Mouse (Mus musculus) bone marrow, adult 2 months (tissue): ENCODE data around the gene Sp110. TPM values are rescaled to one million over a fixed set of nuclear protein-coding genes. Genes with fewer than 3 reads are reported as not detected.
"Not testable (repeated sequence)": the region's sequence is repeated elsewhere in the genome, so short reads cannot be mapped to it uniquely, and the experiment has no call there.

Source experiments
- H3K27ac ChIP-seq: fragments of 200-500 bp; 2 replicates; pipeline ENCODE4 v1.5.1; 2012; ENCODE audit warnings: low read depth, mild to moderate bottlenecking, control low read depth, inconsistent platforms, low read length; ENCODE audit not compliant: control insufficient read depth, poor library complexity, insufficient read depth
- H3K4me1 ChIP-seq: fragments of 200-500 bp; 2 replicates; pipeline ENCODE4 v1.6.1; 2011; ENCODE audit warnings: low read length; ENCODE audit not compliant: control insufficient read depth, insufficient read depth
- H3K4me3 ChIP-seq: fragments of 200-500 bp; replicated peaks from 2 replicates; pipeline ENCODE3; 2011; ENCODE audit warnings: mild to moderate bottlenecking, low read depth, low read length, control low read depth; ENCODE audit not compliant: control insufficient read depth
- WGBS: fragments of 180-500 bp; shearing (Covaris S2); methylation state at CpG from one replicate; pipeline ENCODE4 v1.1.7; 2018; 5-methylcytosine and 5-hydroxymethylcytosine counted together
- polyA plus RNA-seq: library from polyadenylated mRNA; stranded (reverse); fragments of >200 nt; gene quantifications from 2 replicates; pipeline ENCODE4 v1.2.4, GENCODE M21; 2011; ENCODE audit warnings: low replicate concordance; ENCODE audit not compliant: missing spikeins, insufficient read depth, insufficient read length

Sp110 gene
- polyA plus RNA-seq, 1 experiment = 75.9 TPM

GRCm38 (mm10) chr1:85581518-85581917, 17.1 kb downstream of the Sp110 start:
- 34% methylated on average over 5 of the region's 5 CpGs for WGBS
- not testable (repeated sequence) for H3K27ac ChIP-seq, H3K4me1 ChIP-seq

DNA sequence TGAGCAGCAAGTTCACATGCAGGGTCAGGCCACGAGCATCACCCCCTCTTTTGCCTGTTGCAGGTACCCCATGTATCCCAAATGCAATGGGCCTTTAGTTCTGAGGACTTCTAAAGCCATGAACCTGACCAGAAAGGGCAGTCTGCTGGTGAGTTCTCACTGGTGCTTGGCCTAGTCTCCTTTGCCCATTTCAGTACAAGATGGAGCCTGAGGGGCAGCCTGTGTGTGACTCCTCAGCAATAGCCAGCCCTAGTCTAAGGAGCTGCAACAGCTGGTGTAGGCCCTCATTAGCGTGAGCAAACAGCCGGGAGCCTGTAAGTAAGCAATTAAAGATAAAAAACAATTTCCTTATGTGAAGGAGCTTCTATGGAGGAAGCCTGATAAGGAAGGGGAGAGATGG, 18.0 kb downstream of the Sp110 start:
- not testable (repeated sequence) for H3K4me3 ChIP-seq, H3K4me1 ChIP-seq, H3K27ac ChIP-seq
- WGBS = 70% methylated on average over 3 of the region's 3 CpGs

More at GRCm38 (mm10) chr1:85581518-85581917, 17.1 kb downstream of the Sp110 start:
- not testable (repeated sequence) for H3K4me3 ChIP-seq

DNA sequence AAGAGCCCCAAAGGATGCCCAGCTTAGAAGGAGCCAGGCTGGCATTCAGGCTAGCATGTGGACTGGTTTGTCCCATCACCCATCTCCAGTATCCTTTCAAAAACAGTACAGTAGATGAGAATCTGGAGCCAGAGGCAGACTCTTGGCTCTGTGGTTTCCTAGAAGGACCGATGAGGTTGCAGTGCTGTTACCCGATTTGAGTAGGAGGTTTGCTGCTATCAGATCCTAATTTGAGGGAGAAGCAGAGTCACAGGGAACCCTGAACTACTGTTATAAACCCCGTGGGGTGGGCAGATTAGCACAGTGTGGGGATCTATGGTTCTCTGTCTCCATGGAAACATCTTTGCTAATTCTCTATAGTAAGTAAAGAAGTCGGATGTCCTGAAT, 18.5 kb downstream of the Sp110 start:
- WGBS = 61% methylated on average over 3 of the region's 4 CpGs
- not testable (repeated sequence) for H3K27ac ChIP-seq, H3K4me3 ChIP-seq, H3K4me1 ChIP-seq

DNA sequence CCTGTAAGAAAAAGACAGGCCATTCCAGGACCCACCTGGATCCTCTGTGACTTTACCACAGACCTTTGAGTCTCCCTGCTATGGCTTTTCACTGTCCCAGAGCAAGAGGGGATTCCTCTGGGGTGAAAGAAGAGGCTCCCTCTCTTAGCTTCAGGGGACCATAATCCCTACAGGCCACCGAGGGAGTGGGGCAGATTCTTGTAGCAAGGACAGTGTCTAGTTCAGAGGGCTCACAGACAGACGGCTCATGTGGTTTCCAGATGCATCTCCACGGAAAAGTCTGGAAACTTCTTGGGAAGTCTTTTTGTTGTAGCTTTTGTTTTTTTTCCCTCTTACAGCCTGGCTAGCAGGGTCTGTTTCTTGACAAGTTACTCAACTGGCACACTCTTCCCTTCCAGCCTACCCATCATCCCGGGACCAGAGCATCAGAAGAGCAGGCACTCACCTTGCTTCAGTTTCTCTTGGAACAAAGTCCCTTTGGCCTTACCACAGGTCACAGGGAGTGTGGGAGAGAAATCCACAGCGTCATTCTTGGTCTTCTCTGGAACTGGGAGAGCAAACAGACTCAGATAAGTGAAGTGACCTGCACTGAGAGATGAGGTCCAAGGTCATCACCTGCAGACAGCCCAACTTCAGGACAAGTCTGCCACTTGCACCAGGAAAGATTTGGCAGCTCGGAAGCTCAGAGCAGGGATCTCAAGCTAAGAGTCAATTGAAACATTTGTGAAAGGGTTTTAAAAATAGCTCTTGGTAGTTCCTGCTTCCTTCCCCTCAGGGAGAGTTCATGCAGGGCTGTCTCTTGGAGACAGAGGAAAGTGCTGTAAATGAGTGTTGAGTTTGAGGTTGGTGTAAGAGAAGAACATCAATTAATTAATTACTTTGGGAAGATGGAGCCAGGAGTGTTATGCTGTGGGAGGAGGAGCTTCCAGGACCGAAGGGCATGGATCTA, 19.1 kb downstream of the Sp110 start:
- H3K4me3 ChIP-seq, H3K27ac ChIP-seq, H3K4me1 ChIP-seq: not testable (repeated sequence)
- WGBS = 80% methylated on average over 6 of the region's 7 CpGs

- H3K27ac ChIP-seq, H3K4me3 ChIP-seq, H3K4me1 ChIP-seq: not testable (repeated sequence)
- WGBS = 44% methylated on average over 3 of the region's 3 CpGs
Measured at GRCm38 (mm10) chr1:85578372-85579010, 20.1 kb downstream of the Sp110 start.

DNA sequence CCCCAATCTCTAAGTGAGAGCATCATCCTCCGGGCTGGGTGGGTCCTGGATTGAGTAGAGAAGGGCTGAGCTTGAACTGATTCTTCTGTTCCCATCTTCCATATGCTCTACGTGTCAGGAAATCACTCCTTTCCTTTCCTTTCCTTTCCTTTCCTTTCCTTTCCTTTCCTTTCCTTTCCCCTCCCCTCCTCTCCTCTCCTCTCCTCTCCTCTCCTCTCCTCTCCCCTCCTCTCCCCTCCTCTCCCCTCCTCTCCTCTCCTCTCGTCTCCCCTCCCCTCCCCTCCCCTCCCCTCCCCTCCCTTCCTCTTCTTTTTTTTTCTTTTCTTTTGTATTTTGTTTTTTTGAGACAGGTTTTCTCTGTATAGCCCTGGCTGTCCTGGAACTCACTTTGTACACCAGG, 23.2 kb downstream of the Sp110 start, which contains the start of gene G530012D18Rik:
Gene G530012D18Rik, plus strand, starts transcription at position 301 of the 400 bp plus-strand sequence.
- WGBS = 70% methylated on average over 2 of the region's 3 CpGs
- H3K27ac ChIP-seq, H3K4me1 ChIP-seq, H3K4me3 ChIP-seq: not testable (repeated sequence)

- not testable (repeated sequence) for H3K27ac ChIP-seq, H3K4me1 ChIP-seq, H3K4me3 ChIP-seq
- 69% methylated on average over 4 of the region's 4 CpGs for WGBS
Measured at GRCm38 (mm10) chr1:85573554-85573953, 25.1 kb downstream of the Sp110 start.

GRCm38 (mm10) chr1:85555261-85555660, 43.4 kb downstream of the Sp110 start:
- H3K27ac ChIP-seq, H3K4me3 ChIP-seq, H3K4me1 ChIP-seq: not testable (repeated sequence)
- 71% methylated on average over 4 of the region's 4 CpGs for WGBS

DNA sequence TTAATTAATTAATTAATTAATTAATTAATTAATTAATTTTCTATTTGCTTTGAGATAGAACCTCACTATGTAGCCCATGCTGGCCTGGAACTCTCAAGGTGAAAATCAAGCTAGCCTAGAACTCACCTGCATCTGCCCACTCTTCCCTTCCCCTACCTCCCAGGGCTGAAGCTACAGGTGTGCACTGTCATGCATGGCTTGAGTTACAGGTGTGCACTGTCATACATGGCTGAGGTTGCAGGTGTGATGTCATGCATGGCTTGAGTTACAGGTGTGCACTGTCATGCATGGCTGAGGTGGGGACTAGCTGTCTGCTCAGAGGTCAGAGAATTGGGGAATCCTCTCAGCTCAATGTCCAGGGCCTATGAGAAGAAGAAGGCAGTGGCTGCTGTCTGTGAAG, 52.2 kb downstream of the Sp110 start:
- H3K4me1 ChIP-seq, H3K4me3 ChIP-seq, H3K27ac ChIP-seq: not testable (repeated sequence)

DNA sequence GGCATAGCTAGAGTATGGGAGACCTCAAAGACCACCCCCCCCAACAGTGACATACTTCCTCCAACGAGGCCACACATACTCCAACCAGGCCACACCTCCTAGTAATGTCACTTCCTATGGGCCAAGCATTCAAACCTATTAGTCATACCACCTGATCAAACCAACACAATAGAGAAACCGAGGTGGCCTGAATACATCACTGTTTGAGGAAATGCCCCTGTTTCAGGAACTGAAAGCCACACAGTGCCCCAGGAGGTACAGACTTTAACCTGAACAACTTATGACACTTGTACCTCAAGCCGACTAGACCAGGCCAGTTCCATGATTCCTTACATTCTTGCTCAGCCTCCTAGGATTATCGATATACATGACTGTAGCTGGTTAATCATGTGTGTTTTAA, 54.8 kb downstream of the Sp110 start:
- H3K4me1 ChIP-seq, H3K27ac ChIP-seq, H3K4me3 ChIP-seq: not testable (repeated sequence)
- 42% methylated on average over 4 of the region's 4 CpGs for WGBS

- not testable (repeated sequence) for H3K27ac ChIP-seq, H3K4me1 ChIP-seq, H3K4me3 ChIP-seq
- WGBS = 76% methylated on average over 14 of the region's 15 CpGs
Measured at GRCm38 (mm10) chr1:85528451-85529110, 70.0 kb downstream of the Sp110 start.
